ENCODE assay signal across 8 mouse cellular contexts in the genomic region with DNA sequence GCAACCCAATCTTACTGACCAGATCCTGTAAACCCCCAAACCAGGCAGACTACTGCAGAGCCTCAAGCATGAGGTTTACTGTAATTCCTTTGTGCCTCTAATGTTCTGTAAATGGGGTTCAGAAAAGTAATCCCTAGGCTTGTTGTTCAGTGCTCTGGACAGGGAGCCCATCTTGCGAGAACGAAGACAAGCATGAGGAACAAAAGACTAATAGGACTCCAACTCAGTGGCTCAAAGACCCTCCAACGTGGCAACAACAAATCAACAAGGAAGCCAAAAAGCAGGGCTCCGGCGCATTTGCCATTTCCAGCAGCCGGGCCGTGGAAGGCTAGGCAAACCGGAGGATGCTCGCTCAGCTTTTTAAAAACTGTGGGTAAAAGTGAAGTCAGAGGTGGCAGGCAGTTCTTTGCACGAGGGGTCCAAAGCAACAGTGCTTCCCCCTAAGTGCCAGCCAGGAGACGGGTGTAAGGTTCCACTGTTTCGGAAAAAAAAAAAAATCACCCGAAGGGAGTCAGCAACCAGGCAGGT. TPM values are rescaled to one million over a fixed set of nuclear protein-coding genes. Genes with fewer than 3 reads are reported as not detected.
A peak's percentile ranks its signal among the peaks of the same experiment; 100 is the strongest.
DNase-seq lines count a peak whose midpoint lies in the region; ATAC-seq and TF ChIP-seq lines count a peak whose summit lies in the region.

No protein-coding gene starts in this region.

- peak; percentile 28 for DNase-seq in kidney, postnatal 0 days (ENCODE audit: low spot score)
- no peak for DNase-seq in kidney, postnatal 4 days
- no peak for DNase-seq in right cerebral cortex, adult 2 months (ENCODE audit: low spot score in 2 of 2)
- DNase-seq in spleen, adult 12 weeks (ENCODE audit: low spot score), result no peak
- DNase-seq in cerebellum, adult 9-11 months, result no peak

- WGBS in kidney, postnatal 0 days, result 3% methylated on average over 13 of the region's 13 CpGs
- WGBS in hindbrain, embryonic 13.5 days, result 1% methylated on average over 13 of the region's 13 CpGs
- WGBS in midbrain, embryonic 16.5 days, result under 1% methylated on average over 13 of the region's 13 CpGs

- H3K9ac ChIP-seq in kidney, postnatal 0 days (ENCODE audit: low read depth, low read length), result peak overlapping the region; percentile 86
- H3K9ac ChIP-seq in hindbrain, embryonic 13.5 days, result peak overlapping the region; percentile 87
- peak overlapping the region; percentile 82 for H3K9ac ChIP-seq in midbrain, embryonic 16.5 days (ENCODE audit: low read depth, low read length)

- H3K27ac ChIP-seq in kidney, postnatal 0 days, result peak overlapping the region; percentile 93
- H3K27ac ChIP-seq in cortical plate, adult 2 months (ENCODE audit: insufficient read depth, low read length), result peak overlapping the region; percentile 98
- peak overlapping the region; percentile 93 for H3K27ac ChIP-seq in hindbrain, embryonic 13.5 days
- H3K27ac ChIP-seq in midbrain, embryonic 16.5 days (ENCODE audit: low read length), result peak overlapping the region; percentile 86; the same call in 1 of the 2 replicates

- no peaks in the 10 kb centered on the region for H3K9me3 ChIP-seq in kidney, postnatal 0 days (replicated peaks; ENCODE audit: low read length)
- H3K9me3 ChIP-seq in hindbrain, embryonic 13.5 days, result no peaks in the 10 kb centered on the region
- no peaks in the 10 kb centered on the region for H3K9me3 ChIP-seq in midbrain, embryonic 16.5 days (replicated peaks; ENCODE audit: control insufficient read depth, low read length, poor library complexity, severe bottlenecking)

- peak overlapping the region; percentile 99 for H3K4me3 ChIP-seq in kidney, postnatal 0 days (replicated peaks; ENCODE audit: low read depth, low read length)
- H3K4me3 ChIP-seq in cortical plate, adult 2 months (ENCODE audit: insufficient read depth, low read length), result peak overlapping the region; percentile 97
- peak overlapping the region; percentile 95 for H3K4me3 ChIP-seq in hindbrain, embryonic 13.5 days
- peak overlapping the region; percentile 95 for H3K4me3 ChIP-seq in midbrain, embryonic 16.5 days (ENCODE audit: low read depth, low read length)

- no peak for ATAC-seq in kidney, postnatal 0 days (replicated peaks; ENCODE audit: low FRiP score, low read depth)
- no peak for ATAC-seq in hindbrain, embryonic 13.5 days (ENCODE audit: low FRiP score)
- no peak for ATAC-seq in midbrain, embryonic 16.5 days

- H3K4me1 ChIP-seq in kidney, postnatal 0 days (replicated peaks; ENCODE audit: insufficient read depth, low read length), result peaks cover 16% of the 10 kb centered on the region; the same call in 1 of the 2 replicates
- H3K4me1 ChIP-seq in cortical plate, adult 2 months (ENCODE audit: control insufficient read depth, insufficient read depth, low read length), result peaks cover 7% of the 10 kb centered on the region; the same call in 1 of the 2 replicates
- peaks cover 65% of the 10 kb centered on the region for H3K4me1 ChIP-seq in hindbrain, embryonic 13.5 days (replicated peaks)
- H3K4me1 ChIP-seq in midbrain, embryonic 16.5 days (ENCODE audit: control insufficient read depth, insufficient read depth, low read length), result peaks cover 36% of the 10 kb centered on the region

- no peaks in the 10 kb centered on the region for H3K36me3 ChIP-seq in kidney, postnatal 0 days (ENCODE audit: insufficient read depth, low read length)
- H3K36me3 ChIP-seq in hindbrain, embryonic 13.5 days, result no peaks in the 10 kb centered on the region
- no peaks in the 10 kb centered on the region for H3K36me3 ChIP-seq in midbrain, embryonic 16.5 days (ENCODE audit: control insufficient read depth, insufficient read depth, low read length)

- H3K4me2 ChIP-seq in kidney, postnatal 0 days (ENCODE audit: low read length), result peak overlapping the region; percentile 69
- H3K4me2 ChIP-seq in hindbrain, embryonic 13.5 days, result peak overlapping the region; percentile 93
- peak overlapping the region; percentile 93 for H3K4me2 ChIP-seq in midbrain, embryonic 16.5 days (ENCODE audit: low read length)

- no peaks in the 10 kb centered on the region for H3K27me3 ChIP-seq in kidney, postnatal 0 days (ENCODE audit: insufficient read depth, low read length)
- H3K27me3 ChIP-seq in hindbrain, embryonic 13.5 days, result no peaks in the 10 kb centered on the region
- H3K27me3 ChIP-seq in midbrain, embryonic 16.5 days (ENCODE audit: control insufficient read depth, insufficient read depth, low read depth, low read length), result no peaks in the 10 kb centered on the region

- TF ChIP-seq CTCF in kidney, postnatal 0 days (IDR thresholded peaks at IDR 0.05; ENCODE audit: low read depth), result no peak
- TF ChIP-seq CTCF in cortical plate, adult 2 months (IDR thresholded peaks at IDR 0.05; ENCODE audit: extremely low read depth, insufficient read depth, low read length), result no peak

- TF ChIP-seq POLR2A in cortical plate, adult 2 months (IDR thresholded peaks at IDR 0.05; ENCODE audit: extremely low read depth, insufficient read depth, low read length), result no peak

RNA-seq across cellular contexts. Expression of a gene that starts 1.0 kb away (rescaled TPM):
- polyA plus RNA-seq in kidney, postnatal 0 days (2015; fragmentation: Nextera tagmentation; extraction: Ambion mirVana), result 10.6 and 11.1 TPM in 2 replicates
- 27.6 and 32.6 TPM in 2 replicates for polyA plus RNA-seq in cortical plate, adult 2 months (2012; rRNA removed)
- 4.7 and 5.0 TPM in 2 replicates for polyA plus RNA-seq in hindbrain, embryonic 13.5 days (2015; fragmentation: Nextera tagmentation; extraction: Ambion mirVana)
- polyA plus RNA-seq in midbrain, embryonic 16.5 days (2015; fragmentation: Nextera tagmentation; extraction: Ambion mirVana), result 5.7 and 6.5 TPM in 2 replicates
